12 mouse cellular contexts compared by ENCODE assay signal in genomic region chr16:92794197-92794596, GRCm38 (mm10).
"Had no signal": no experiment of that assay in that cellular context is flagged by ENCODE, and none has a peak within 500 bp of the region (broad histone marks: within the 10 kb centered on the region; RNA-seq: fewer than 3 reads in every experiment).

No protein-coding gene starts in this region.

- H3K9me3 ChIP-seq: midbrain, embryonic 15.5 days; neural tube, embryonic 12.5 days had no signal

- DNase-seq: kidney, adult 18-20 months; kidney, postnatal 10 days; kidney, postnatal 4 days; lung, adult 2 months; lung, postnatal 36 days; thymus, postnatal 14 days had no signal

- H3K27me3 ChIP-seq: midbrain, embryonic 15.5 days; neural tube, embryonic 12.5 days had no signal

- H3K9ac ChIP-seq: midbrain, embryonic 15.5 days; neural tube, embryonic 12.5 days had no signal

- H3K4me2 ChIP-seq: midbrain, embryonic 15.5 days; neural tube, embryonic 12.5 days had no signal

- H3K27ac ChIP-seq: layer of hippocampus, adult 2 months; left cerebral cortex, adult 2 months; midbrain, embryonic 15.5 days; neural tube, embryonic 12.5 days; stomach, postnatal 0 days had no signal

- H3K36me3 ChIP-seq: midbrain, embryonic 15.5 days; neural tube, embryonic 12.5 days had no signal

- H3K4me1 ChIP-seq: neural tube, embryonic 12.5 days had no signal

- H3K4me3 ChIP-seq: layer of hippocampus, adult 2 months; left cerebral cortex, adult 2 months; midbrain, embryonic 15.5 days; neural tube, embryonic 12.5 days had no signal

- ATAC-seq: lung, postnatal 0 days; midbrain, embryonic 15.5 days had no signal
